ENCODE assay signal across 8 mouse cellular contexts in the genomic region with DNA sequence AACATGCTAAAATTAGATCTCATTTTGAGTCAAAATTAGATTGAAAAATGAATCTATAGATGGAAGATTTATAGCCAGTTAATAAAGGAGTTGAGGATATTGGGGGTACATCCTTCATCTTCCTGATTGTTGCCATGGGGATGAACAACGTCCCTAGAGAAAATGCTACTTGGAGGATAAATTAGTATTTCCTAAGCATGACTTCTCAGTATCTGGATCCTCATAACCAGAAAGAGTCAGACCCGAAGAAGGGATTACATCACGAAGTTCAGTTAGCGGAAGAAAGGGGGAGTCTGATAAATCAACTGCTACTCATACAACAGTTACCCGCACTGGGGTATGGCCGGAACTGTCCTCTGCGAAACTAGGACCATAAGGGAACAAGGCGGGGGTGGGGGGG. TPM values are rescaled to one million over a fixed set of nuclear protein-coding genes. Genes with fewer than 3 reads are reported as not detected.
DNase-seq lines count a peak whose midpoint lies in the region; ATAC-seq and TF ChIP-seq lines count a peak whose summit lies in the region.

No protein-coding gene starts in this region.

- no peaks in the 10 kb centered on the region for H3K27me3 ChIP-seq in kidney, embryonic 14.5 days (ENCODE audit: control insufficient read depth, insufficient read depth, low read length)
- H3K27me3 ChIP-seq in embryonic facial prominence, embryonic 13.5 days = no peaks in the 10 kb centered on the region
- 0 out of 2 replicates have a peak, but pooled peaks cover 3% of the 10 kb centered on the region for H3K27me3 ChIP-seq in limb, embryonic 10.5 days (ENCODE audit: low read depth, poor library complexity, severe bottlenecking)
- H3K27me3 ChIP-seq in myocyte (ENCODE audit: control insufficient read depth, insufficient read depth, insufficient read length) = no peaks in the 10 kb centered on the region

- H3K4me2 ChIP-seq in kidney, embryonic 14.5 days (replicated peaks; ENCODE audit: low read depth, low read length) = peak overlapping the region; percentile 92
- peak overlapping the region; percentile 98 for H3K4me2 ChIP-seq in embryonic facial prominence, embryonic 13.5 days
- H3K4me2 ChIP-seq in myocyte (ENCODE audit: low read depth) = no peak overlapping the region

- TF ChIP-seq POLR2A in myocyte (IDR thresholded peaks at IDR 0.05; ENCODE audit: insufficient read length, low read depth) = no peak

- no peaks in the 10 kb centered on the region for H3K9me3 ChIP-seq in kidney, embryonic 14.5 days (ENCODE audit: control insufficient read depth, low read length)
- no peaks in the 10 kb centered on the region for H3K9me3 ChIP-seq in embryonic facial prominence, embryonic 13.5 days
- no peaks in the 10 kb centered on the region for H3K9me3 ChIP-seq in limb, embryonic 10.5 days (replicated peaks)

- no peak overlapping the region for H3ac ChIP-seq in myocyte (ENCODE audit: control insufficient read depth, insufficient read length)

- DNase-seq in kidney, adult 11 months = no peak
- no peak for DNase-seq in limb, embryonic 10.5 days (ENCODE audit: low spot score)
- DNase-seq in cerebellum, postnatal 10 days = no peak
- no peak for DNase-seq in layer of hippocampus, adult 18-20 months (ENCODE audit: low spot score in 2 of 2)
- DNase-seq in c-Kit-positive CD71-positive TER-119-positive erythroid progenitor cells, embryonic 14.5 days (ENCODE audit: low spot score) = no peak

- peak overlapping the region; percentile 97; the same call in 1 of the 2 replicates for H3K4me3 ChIP-seq in kidney, embryonic 14.5 days (ENCODE audit: low read length)
- H3K4me3 ChIP-seq in embryonic facial prominence, embryonic 13.5 days = peak overlapping the region; percentile 97; the same call in 1 of the 2 replicates
- peak overlapping the region; percentile 99; the same call in 1 of the 2 replicates for H3K4me3 ChIP-seq in limb, embryonic 10.5 days
- peak overlapping the region; percentile 73 for H3K4me3 ChIP-seq in myocyte

- peaks cover 21% of the 10 kb centered on the region for H3K79me2 ChIP-seq in myocyte (ENCODE audit: control insufficient read depth, insufficient read depth)

- ATAC-seq in kidney, embryonic 14.5 days (ENCODE audit: low FRiP score, low TSS enrichment) = 0 out of 2 replicates have a peak, but pooled peaks have one; percentile 12
- ATAC-seq in embryonic facial prominence, embryonic 13.5 days (ENCODE audit: insufficient number of reproducible peaks, insufficient read depth, low FRiP score, low TSS enrichment, low read depth) = no peak

- WGBS in kidney, embryonic 14.5 days = 53% methylated on average over 8 of the region's 8 CpGs
- 54% methylated on average over 8 of the region's 8 CpGs for WGBS in embryonic facial prominence, embryonic 13.5 days
- WGBS in limb, embryonic 10.5 days = 61% methylated on average over 8 of the region's 8 CpGs

- no peaks in the 10 kb centered on the region for H3K36me3 ChIP-seq in kidney, embryonic 14.5 days (ENCODE audit: control insufficient read depth, insufficient read depth, low read length)
- H3K36me3 ChIP-seq in embryonic facial prominence, embryonic 13.5 days = 0 out of 2 replicates have a peak, but pooled peaks cover 6% of the 10 kb centered on the region
- H3K36me3 ChIP-seq in limb, embryonic 10.5 days = no peaks in the 10 kb centered on the region
- H3K36me3 ChIP-seq in myocyte (ENCODE audit: control insufficient read depth, insufficient read depth) = no peaks in the 10 kb centered on the region

- H3K4me1 ChIP-seq in kidney, embryonic 14.5 days (ENCODE audit: control insufficient read depth, insufficient read depth, low read length) = peaks cover 19% of the 10 kb centered on the region; the same call in 1 of the 2 replicates
- peaks cover 19% of the 10 kb centered on the region for H3K4me1 ChIP-seq in embryonic facial prominence, embryonic 13.5 days
- peaks cover 20% of the 10 kb centered on the region for H3K4me1 ChIP-seq in limb, embryonic 10.5 days

- no peak overlapping the region for H3K9ac ChIP-seq in kidney, embryonic 14.5 days (ENCODE audit: low read depth, low read length)
- H3K9ac ChIP-seq in embryonic facial prominence, embryonic 13.5 days = no peak overlapping the region

- no peak overlapping the region for H3K27ac ChIP-seq in kidney, embryonic 14.5 days (ENCODE audit: low read depth, low read length)
- H3K27ac ChIP-seq in embryonic facial prominence, embryonic 13.5 days = no peak overlapping the region
- no peak overlapping the region for H3K27ac ChIP-seq in limb, embryonic 10.5 days

TF ChIP-seq in myocyte, 11 proteins besides CTCF, POLR2A, EP300 and RAD21:
- no peak for TF ChIP-seq POLR2AphosphoS2 (IDR thresholded peaks at IDR 0.05; ENCODE audit: insufficient read length, low read depth)
- TF ChIP-seq MAX (IDR thresholded peaks at IDR 0.05; ENCODE audit: low read depth) = no peak
- no peak for TF ChIP-seq REST (IDR thresholded peaks at IDR 0.05; ENCODE audit: insufficient read depth, insufficient read length)
- TF ChIP-seq TCF12 (IDR thresholded peaks at IDR 0.05; ENCODE audit: insufficient read depth, poor library complexity, severe bottlenecking) = no peak
- no peak for TF ChIP-seq CEBPB (IDR thresholded peaks at IDR 0.05; ENCODE audit: insufficient read depth, poor library complexity, severe bottlenecking)
- no peak for TF ChIP-seq MYOG (IDR thresholded peaks at IDR 0.05; ENCODE audit: control insufficient read depth in 1 of 3, insufficient read depth in 1 of 3, insufficient read length in 2 of 3, low read depth in 2 of 3)
- TF ChIP-seq MYOD1 (IDR thresholded peaks at IDR 0.05; ENCODE audit: control insufficient read depth in 1 of 3, insufficient read length in 2 of 3, low read depth in 2 of 3) = no peak
- no peak for TF ChIP-seq USF1 (IDR thresholded peaks at IDR 0.05; ENCODE audit: low read depth)

RNA-seq across cellular contexts. Expression of a gene that starts 0.4 kb away (rescaled TPM):
- not detected in 2 replicates for polyA plus RNA-seq in kidney, embryonic 14.5 days (2014; fragmentation: Nextera tagmentation; extraction: Ambion mirVana)
- polyA plus RNA-seq in embryonic facial prominence, embryonic 13.5 days (2015; fragmentation: Nextera tagmentation; extraction: Ambion mirVana) = not detected in 2 replicates
- not detected in 2 replicates for polyA plus RNA-seq in limb, embryonic 10.5 days (2016; fragmentation: Nextera tagmentation; extraction: Ambion mirVana)
- not detected for polyA plus RNA-seq in myocyte (2012; fragmentation: generic; extraction: Trizol)
- not detected for total RNA-seq in layer of hippocampus, adult 18-20 months (2021)

RNA-seq across cellular contexts. Expression of a gene that starts 0.6 kb away (rescaled TPM):
- 11.5 and 18.5 TPM in 2 replicates for polyA plus RNA-seq in kidney, embryonic 14.5 days (2014; fragmentation: Nextera tagmentation; extraction: Ambion mirVana)
- 14.8 and 16.4 TPM in 2 replicates for polyA plus RNA-seq in embryonic facial prominence, embryonic 13.5 days (2015; fragmentation: Nextera tagmentation; extraction: Ambion mirVana)
- polyA plus RNA-seq in limb, embryonic 10.5 days (2016; fragmentation: Nextera tagmentation; extraction: Ambion mirVana) = 20.9 and 22.4 TPM in 2 replicates
- polyA plus RNA-seq in myocyte (2012; fragmentation: generic; extraction: Trizol) = 9.0 TPM
- total RNA-seq in layer of hippocampus, adult 18-20 months (2021) = 10 to 100 TPM; 37.8 to 41.4 TPM

RNA-seq across cellular contexts. Expression of a gene that starts 3.2 kb away (rescaled TPM):
- polyA plus RNA-seq in kidney, embryonic 14.5 days (2014; fragmentation: Nextera tagmentation; extraction: Ambion mirVana) = 0.42 and 0.76 TPM in 2 replicates
- 1.8 and 2.3 TPM in 2 replicates for polyA plus RNA-seq in embryonic facial prominence, embryonic 13.5 days (2015; fragmentation: Nextera tagmentation; extraction: Ambion mirVana)
- 0.90 and 0.97 TPM in 2 replicates for polyA plus RNA-seq in limb, embryonic 10.5 days (2016; fragmentation: Nextera tagmentation; extraction: Ambion mirVana)
- polyA plus RNA-seq in myocyte (2012; fragmentation: generic; extraction: Trizol) = not detected
- total RNA-seq in layer of hippocampus, adult 18-20 months (2021) = not detected

RNA-seq across cellular contexts. Expression of a gene that starts 58.4 kb away (rescaled TPM):
- 12.6 and 15.6 TPM in 2 replicates for polyA plus RNA-seq in kidney, embryonic 14.5 days (2014; fragmentation: Nextera tagmentation; extraction: Ambion mirVana)
- 16.1 and 17.4 TPM in 2 replicates for polyA plus RNA-seq in embryonic facial prominence, embryonic 13.5 days (2015; fragmentation: Nextera tagmentation; extraction: Ambion mirVana)
- 27.4 and 31.0 TPM in 2 replicates for polyA plus RNA-seq in limb, embryonic 10.5 days (2016; fragmentation: Nextera tagmentation; extraction: Ambion mirVana)
- polyA plus RNA-seq in myocyte (2012; fragmentation: generic; extraction: Trizol) = 16.3 TPM
- 1 to 10 TPM; 4.2 to 4.5 TPM for total RNA-seq in layer of hippocampus, adult 18-20 months (2021)
